Mouse (Mus musculus) forebrain, embryonic 15.5 days (tissue): ENCODE measurements at regions not wholly inside any gene's neighbourhood (a gene's known extent, or its start where the extent isn't known, plus 50 kb on each side); places are given as distances from the start of the nearest gene placed in this dataset.
"Not testable (repeated sequence)": the region's sequence is repeated elsewhere in the genome, so short reads cannot be mapped to it uniquely, and the experiment has no call there.

Experiments
- ATAC-seq: fragments of 200-750 bp; cut with Nextera tagmentation; replicated peaks from 2 replicates; pipeline ENCODE4 v1.8.0; 2017; ENCODE audit warnings: mild to moderate bottlenecking, moderate TSS enrichment, moderate library complexity
- H3K27ac ChIP-seq: fragments of 300-500 bp; sonication (generic); replicated peaks from 2 replicates; pipeline ENCODE4 v1.5.1; 2015; ENCODE audit warnings: mild to moderate bottlenecking, inconsistent platforms
- H3K27me3 ChIP-seq: fragments of 300-500 bp; sonication (generic); 2 replicates; pipeline ENCODE4 v1.6.1; 2015; ENCODE audit warnings: inconsistent platforms
- H3K36me3 ChIP-seq: fragments of 300-500 bp; sonication (generic); 2 replicates; pipeline ENCODE4 v1.6.1; 2015; ENCODE audit warnings: mild to moderate bottlenecking, inconsistent platforms
- H3K4me1 ChIP-seq: fragments of 300-500 bp; sonication (generic); 2 replicates; pipeline ENCODE4 v1.6.1; 2015; ENCODE audit warnings: inconsistent platforms
- H3K4me2 ChIP-seq: fragments of 300-500 bp; sonication (generic); replicated peaks from 2 replicates; pipeline ENCODE4 v1.6.1; 2015; ENCODE audit warnings: mild to moderate bottlenecking, inconsistent platforms
- H3K4me3 ChIP-seq: fragments of 300-500 bp; sonication (generic); 2 replicates; pipeline ENCODE4 v1.5.1; 2015; ENCODE audit warnings: mild to moderate bottlenecking, inconsistent platforms
- H3K9ac ChIP-seq: fragments of 300-500 bp; sonication (generic); replicated peaks from 2 replicates; pipeline ENCODE4 v1.6.1; 2015; ENCODE audit warnings: mild to moderate bottlenecking, inconsistent platforms
- H3K9me3 ChIP-seq: fragments of 300-500 bp; sonication (generic); 2 replicates; pipeline ENCODE4 v1.6.1; 2016; ENCODE audit warnings: inconsistent platforms
- WGBS: fragments of 180-500 bp; shearing (Covaris S2); methylation state at CpG from one replicate; pipeline ENCODE4 v1.1.7; 2015; ENCODE audit warnings: mixed read lengths; 5-methylcytosine and 5-hydroxymethylcytosine counted together

DNA sequence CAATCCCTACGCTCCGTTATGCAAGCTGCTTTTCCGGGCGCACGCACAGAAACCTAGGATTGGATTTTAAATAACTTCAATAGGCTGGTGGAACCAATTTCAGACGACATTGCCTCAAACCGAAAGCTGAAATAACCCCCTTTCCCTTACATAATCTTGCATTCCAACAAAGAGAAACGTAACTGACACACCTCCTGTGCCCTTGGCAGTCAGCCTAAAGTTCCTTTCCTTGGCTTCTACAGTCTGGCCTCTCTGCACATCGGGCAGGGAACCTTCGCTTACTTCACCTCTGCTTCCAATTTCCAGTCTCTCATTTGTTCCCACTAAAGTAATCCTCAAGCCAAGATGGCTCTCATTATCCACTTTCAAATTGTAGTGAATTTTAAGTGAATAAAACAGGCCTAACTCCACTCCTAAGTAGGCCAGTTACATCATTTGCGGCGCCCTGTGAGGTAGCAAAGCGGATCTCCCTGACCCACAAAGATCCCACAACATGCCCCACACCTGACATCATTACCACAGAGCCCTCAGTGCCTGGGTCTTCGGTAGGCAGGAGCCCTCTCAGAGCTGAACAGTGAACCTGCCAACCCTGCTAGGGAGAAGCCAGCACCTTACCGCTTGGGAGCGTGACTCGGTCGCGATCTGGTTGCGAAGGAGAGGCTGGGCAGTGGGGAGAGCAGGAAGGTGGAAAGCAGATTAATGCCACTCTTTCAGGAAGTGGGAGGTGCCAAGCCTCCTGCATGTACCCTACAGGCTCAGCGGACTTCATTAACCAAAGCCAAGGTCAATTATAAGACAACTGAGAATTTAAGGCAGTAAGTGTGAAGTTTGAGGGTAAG lies 279.0 kb upstream of the Arglu1 start:
- Histone ChIP-seq H3K27ac (no peak overlapping the region), H3K4me3 (no peak overlapping the region), H3K4me2 (no peak overlapping the region), H3K4me1 (no peaks in the 10 kb centered on the region), H3K27me3 (no peaks in the 10 kb centered on the region), H3K9ac (no peak overlapping the region), H3K36me3 (no peaks in the 10 kb centered on the region), H3K9me3 (no peaks in the 10 kb centered on the region)
- WGBS = 75% methylated on average over 21 of the region's 21 CpGs
- no peak for ATAC-seq

DNA sequence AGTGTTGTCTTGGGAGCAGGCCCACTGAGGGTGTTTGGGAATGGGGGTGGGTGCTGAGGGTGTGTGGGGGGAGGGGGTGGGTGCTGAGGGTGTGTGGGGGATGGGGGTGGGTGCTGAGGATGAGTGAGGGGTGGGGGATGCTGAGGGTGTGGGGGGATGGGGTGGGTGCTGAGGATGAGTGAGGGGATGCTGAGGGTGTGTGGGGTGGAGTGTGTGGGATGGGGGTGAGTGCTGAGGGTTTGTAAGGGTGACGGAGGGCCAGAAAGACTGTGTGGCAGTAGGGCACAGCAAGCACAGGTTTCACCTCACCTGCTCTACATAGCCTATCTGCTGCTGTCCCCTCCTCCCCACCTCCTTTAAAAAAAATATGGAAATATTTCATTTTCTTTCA lies 276.3 kb upstream of the Arglu1 start:
- no peaks in the 10 kb centered on the region for H3K36me3 ChIP-seq
- H3K27me3 ChIP-seq = no peaks in the 10 kb centered on the region
- H3K4me2 ChIP-seq = no peak overlapping the region
- 73% methylated on average over 1 of the region's 1 CpGs for WGBS
- H3K4me1 ChIP-seq = no peaks in the 10 kb centered on the region
- H3K9ac ChIP-seq = no peak overlapping the region
- no peak for ATAC-seq
- H3K4me3 ChIP-seq = no peak overlapping the region
- no peak overlapping the region for H3K27ac ChIP-seq
- no peaks in the 10 kb centered on the region for H3K9me3 ChIP-seq

DNA sequence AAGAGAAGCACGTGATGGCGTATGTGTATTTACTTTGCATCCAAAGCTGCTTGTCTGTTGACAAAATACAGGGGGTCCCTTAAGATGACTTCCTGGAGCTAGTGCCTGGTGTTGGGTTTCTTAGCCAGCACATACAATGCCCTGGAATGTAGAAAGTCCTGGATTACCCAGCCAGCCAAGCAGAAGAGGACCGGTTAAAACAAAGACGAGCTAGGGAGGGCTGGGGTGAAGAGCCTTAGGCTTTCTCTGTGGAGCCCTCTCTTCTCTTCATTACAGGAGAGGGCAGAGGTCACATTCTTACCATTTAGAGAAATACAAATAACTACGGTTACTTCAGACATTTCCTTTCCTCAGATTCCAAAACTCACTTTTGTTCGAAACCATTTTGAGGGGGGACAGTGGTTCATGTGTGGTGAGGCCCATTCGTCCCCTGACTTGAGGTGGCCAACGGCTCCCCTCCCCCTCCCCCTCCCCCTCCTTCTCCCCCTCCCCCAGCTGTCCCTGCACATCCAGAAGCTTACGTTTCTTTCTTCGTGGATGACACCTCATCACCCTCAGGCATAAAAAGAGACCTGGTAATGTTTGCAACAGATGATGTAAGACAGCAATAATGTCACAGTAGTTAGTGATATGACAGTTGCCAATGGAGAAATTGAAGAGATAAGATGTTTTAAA lies 275.8 kb upstream of the Arglu1 start:
- no peaks in the 10 kb centered on the region for H3K27me3 ChIP-seq
- no peaks in the 10 kb centered on the region for H3K4me1 ChIP-seq
- peak; percentile 46; the same call in 1 of the 2 replicates for ATAC-seq
- H3K9ac ChIP-seq = no peak overlapping the region
- H3K9me3 ChIP-seq = no peaks in the 10 kb centered on the region
- H3K36me3 ChIP-seq = no peaks in the 10 kb centered on the region
- WGBS = 13% methylated on average over 10 of the region's 10 CpGs
- H3K4me2 ChIP-seq = no peak overlapping the region
- H3K27ac ChIP-seq = no peak overlapping the region
- no peak overlapping the region for H3K4me3 ChIP-seq

DNA sequence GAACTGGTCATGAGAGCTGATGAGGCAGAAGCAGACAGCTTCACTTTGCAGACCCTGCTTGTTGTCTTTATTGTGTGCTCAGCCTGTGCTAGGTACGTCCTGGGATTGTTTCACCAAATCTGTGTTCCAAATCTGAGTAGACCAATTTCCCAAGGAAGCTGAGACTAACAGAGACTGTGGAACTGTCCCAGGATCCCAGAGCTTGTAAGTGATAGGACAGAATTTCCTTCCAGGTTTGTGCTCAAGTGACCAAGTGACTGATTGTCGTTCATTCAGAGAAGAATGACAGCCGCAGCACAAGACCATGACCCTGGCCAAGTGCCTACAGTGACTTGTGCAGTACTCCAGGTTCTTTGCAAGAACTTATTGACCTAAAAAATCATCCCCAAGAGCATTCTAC lies 269.9 kb upstream of the Arglu1 start:
- WGBS = 92% methylated on average over 3 of the region's 3 CpGs

DNA sequence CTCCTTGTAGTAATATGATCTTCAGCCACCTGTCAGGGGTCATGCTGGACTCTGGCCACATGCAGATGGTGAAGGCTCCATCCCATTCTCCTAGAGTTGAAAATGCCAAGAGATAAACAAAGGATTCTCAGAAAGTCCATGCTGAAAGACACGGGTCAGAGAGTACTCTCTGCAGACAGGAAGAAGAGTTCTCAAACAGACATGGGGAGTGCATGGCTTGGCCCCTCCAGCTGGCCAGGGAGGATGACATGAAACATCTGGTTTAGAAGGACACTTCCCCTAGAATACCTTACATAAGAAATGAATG lies 269.4 kb upstream of the Arglu1 start:
- 83% methylated on average over 1 of the region's 1 CpGs for WGBS
- H3K9ac ChIP-seq = no peak overlapping the region
- H3K4me1 ChIP-seq = no peaks in the 10 kb centered on the region
- ATAC-seq = no peak
- no peaks in the 10 kb centered on the region for H3K9me3 ChIP-seq
- H3K27ac ChIP-seq = no peak overlapping the region
- H3K4me3 ChIP-seq = no peak overlapping the region
- H3K27me3 ChIP-seq = no peaks in the 10 kb centered on the region
- H3K4me2 ChIP-seq = no peak overlapping the region
- H3K36me3 ChIP-seq = no peaks in the 10 kb centered on the region

More for the DNA sequence above, 269.9 kb upstream of the Arglu1 start:
- H3K4me2 ChIP-seq = no peak overlapping the region
- no peak overlapping the region for H3K4me3 ChIP-seq
- no peaks in the 10 kb centered on the region for H3K27me3 ChIP-seq
- no peak overlapping the region for H3K27ac ChIP-seq
- no peak overlapping the region for H3K9ac ChIP-seq
- H3K36me3 ChIP-seq = no peaks in the 10 kb centered on the region
- no peaks in the 10 kb centered on the region for H3K4me1 ChIP-seq
- H3K9me3 ChIP-seq = no peaks in the 10 kb centered on the region
- no peak for ATAC-seq

DNA sequence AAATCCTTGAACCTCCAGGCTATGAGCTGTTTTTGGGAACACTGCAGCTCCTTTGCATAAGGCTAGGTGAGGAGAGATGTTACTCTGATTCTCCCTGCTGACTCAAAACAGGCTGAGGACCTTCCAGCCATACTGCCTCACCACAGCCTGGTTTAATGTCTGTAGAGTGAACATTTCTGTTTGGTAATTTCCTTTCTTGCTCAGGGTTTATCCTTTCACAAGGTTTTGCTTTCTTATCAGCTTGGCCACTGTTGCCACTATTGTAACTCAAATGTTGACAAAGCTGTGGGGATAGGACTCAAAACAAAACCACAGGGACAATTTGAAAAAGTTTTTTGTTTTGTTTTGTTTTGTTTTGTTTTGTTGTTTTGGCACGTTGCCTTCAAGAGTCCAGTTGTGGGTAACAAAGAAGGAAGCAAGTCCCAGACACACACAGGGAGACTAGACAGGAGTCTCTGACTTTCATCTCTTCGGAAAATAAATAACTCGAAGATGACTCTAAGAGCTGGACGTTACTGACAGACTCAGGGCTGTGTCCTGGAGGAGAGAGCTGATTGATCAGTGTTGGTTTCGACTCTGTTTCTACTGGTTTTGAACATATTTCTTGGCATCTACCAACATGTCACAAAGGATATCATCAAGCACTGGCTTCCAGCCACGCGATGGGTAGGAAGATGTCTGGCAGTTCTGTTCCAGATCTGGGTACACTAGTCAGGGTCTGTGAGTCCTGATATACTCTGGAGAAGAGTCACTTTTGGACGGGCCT lies 268.9 kb upstream of the Arglu1 start:
- H3K4me1 ChIP-seq = no peaks in the 10 kb centered on the region
- no peak overlapping the region for H3K27ac ChIP-seq
- H3K9ac ChIP-seq = no peak overlapping the region
- 86% methylated on average over 8 of the region's 8 CpGs for WGBS
- H3K9me3 ChIP-seq = no peaks in the 10 kb centered on the region
- no peak overlapping the region for H3K4me3 ChIP-seq
- no peaks in the 10 kb centered on the region for H3K36me3 ChIP-seq
- no peaks in the 10 kb centered on the region for H3K27me3 ChIP-seq
- H3K4me2 ChIP-seq = no peak overlapping the region
- ATAC-seq = no peak

DNA sequence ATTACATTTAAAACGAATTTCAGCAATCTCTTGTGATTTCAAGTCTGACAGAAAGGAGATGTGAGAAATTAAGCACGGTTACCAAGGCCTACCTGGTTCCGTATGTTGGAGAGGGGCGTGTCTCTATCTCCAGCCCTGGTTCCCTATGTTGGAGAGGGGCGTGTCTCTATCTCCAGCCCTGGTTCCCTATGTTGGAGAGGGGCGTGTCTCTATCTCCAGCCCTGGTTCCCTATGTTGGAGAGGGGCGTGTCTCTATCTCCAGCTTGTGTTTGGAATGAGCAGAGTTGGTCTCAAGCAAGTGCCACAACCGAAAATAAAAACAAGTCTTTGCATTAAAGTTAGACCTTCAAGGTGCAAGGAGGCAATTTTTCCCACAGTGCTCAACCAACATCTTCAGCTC lies 267.8 kb upstream of the Arglu1 start:
- not testable (repeated sequence) for H3K9me3 ChIP-seq, H3K4me2 ChIP-seq, H3K27ac ChIP-seq, H3K9ac ChIP-seq, H3K27me3 ChIP-seq, H3K36me3 ChIP-seq, H3K4me3 ChIP-seq, ATAC-seq, H3K4me1 ChIP-seq
- WGBS = 83% methylated on average over 8 of the region's 8 CpGs

DNA sequence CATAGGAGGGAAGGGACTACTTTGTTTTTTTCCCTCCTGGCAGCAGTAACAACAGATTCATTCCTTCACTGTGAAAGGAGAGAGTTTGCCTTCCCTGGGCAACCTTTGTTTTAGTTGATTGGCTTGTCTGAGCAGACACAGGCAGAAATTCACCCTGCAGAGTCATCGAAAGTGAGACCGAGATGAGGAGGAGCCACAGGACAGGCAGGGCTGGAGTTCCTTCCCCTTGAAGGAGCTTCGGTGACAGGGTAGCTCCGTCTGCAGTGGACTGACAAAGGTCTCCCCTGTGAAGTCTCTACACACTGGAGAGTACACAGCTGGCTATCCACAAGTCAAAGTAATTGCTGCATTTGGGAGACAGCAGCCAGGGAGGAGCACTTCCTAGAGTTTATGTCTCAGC lies 261.9 kb upstream of the Arglu1 start:
- Histone ChIP-seq H3K4me3 (no peak overlapping the region), H3K4me1 (peaks cover 5% of the 10 kb centered on the region), H3K27me3 (no peaks in the 10 kb centered on the region), H3K9me3 (no peaks in the 10 kb centered on the region), H3K4me2 (no peak overlapping the region), H3K27ac (no peak overlapping the region), H3K9ac (no peak overlapping the region), H3K36me3 (no peaks in the 10 kb centered on the region)
- WGBS = 7% methylated on average over 4 of the region's 4 CpGs
- ATAC-seq = no peak

DNA sequence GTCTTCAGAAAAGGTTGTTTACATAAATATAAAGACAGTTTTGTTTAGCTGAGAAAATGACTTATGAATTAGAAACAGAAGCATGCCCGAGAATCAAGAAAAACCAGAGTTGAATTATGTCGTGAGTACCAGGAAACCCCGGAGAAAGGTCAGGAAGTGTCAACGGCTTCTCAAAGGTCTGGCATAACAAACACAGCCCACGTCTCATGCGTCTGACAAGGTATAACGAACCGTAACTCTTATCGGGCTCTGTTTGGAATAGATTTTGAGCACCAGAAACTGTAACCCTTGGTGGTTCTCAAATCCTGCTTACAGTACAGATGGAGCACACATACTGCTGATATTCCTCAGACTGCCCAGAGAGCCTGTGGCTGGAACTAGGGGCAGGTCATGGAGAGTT lies 260.9 kb upstream of the Arglu1 start:
- Histone ChIP-seq H3K4me2 (no peak overlapping the region), H3K36me3 (no peaks in the 10 kb centered on the region), H3K4me1 (peaks cover 5% of the 10 kb centered on the region), H3K27ac (no peak overlapping the region), H3K9ac (no peak overlapping the region), H3K4me3 (no peak overlapping the region), H3K9me3 (no peaks in the 10 kb centered on the region), H3K27me3 (no peaks in the 10 kb centered on the region)
- no peak for ATAC-seq
- 55% methylated on average over 9 of the region's 9 CpGs for WGBS

DNA sequence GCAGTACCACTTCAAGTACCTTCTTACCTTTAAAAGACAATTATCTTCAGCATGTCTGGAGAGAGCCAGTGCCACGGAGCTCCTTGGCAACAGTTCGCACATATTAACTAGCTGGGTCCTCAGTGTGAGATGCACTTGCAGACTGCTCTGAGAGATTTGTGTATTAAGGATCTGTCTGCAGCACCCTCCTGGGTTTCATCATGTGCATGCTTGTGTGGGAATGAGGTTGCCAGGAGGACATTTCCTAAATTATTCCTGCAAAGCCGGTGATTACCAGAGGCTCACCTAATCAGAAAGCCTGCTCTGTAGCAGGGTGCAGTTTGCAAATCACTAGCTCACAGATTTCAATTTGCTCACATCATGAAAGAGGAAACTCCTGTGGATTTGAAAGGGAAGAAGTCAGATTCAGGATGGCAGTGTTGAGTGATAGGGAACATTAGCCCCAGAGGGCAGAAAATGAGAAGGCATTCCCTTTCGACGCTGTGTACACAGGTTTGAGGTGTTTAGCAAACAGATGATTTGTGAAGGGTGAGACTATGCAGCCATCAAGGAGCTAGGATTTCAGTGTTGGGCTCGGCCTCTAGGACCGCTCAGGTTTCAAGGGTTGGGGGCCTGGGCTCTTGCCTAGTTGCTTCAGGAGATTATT lies 257.3 kb upstream of the Arglu1 start:
- Histone ChIP-seq H3K9ac (no peak overlapping the region), H3K4me1 (peaks cover 5% of the 10 kb centered on the region), H3K4me2 (no peak overlapping the region), H3K4me3 (no peak overlapping the region), H3K27me3 (no peaks in the 10 kb centered on the region), H3K36me3 (no peaks in the 10 kb centered on the region), H3K27ac (0 out of 2 replicates have a peak overlapping the region, but pooled peaks have one; percentile 11), H3K9me3 (no peaks in the 10 kb centered on the region)
- 42% methylated on average over 7 of the region's 7 CpGs for WGBS
- peak; percentile 58; the same call in 1 of the 2 replicates for ATAC-seq

DNA sequence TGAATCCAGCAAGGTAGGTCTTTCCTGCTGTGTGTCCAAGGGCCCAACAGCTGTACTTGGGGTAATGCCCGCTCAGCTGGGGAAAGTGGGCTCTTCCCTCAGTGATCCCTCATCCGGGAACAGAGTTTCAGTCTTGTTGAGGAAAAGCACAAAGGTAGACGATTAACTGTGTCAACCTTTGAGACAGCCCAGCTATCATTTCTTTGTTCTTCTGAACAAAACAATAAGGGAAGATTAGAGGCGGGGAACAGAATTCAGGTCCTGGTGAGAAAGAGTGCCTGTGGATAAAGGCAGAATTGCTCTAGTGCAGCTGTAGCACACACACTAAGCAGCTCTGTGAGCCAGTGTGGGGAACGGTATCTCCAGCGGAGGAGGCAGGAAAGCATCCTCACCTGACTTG lies 252.7 kb upstream of the Arglu1 start:
- Histone ChIP-seq H3K9ac (no peak overlapping the region), H3K27me3 (no peaks in the 10 kb centered on the region), H3K36me3 (no peaks in the 10 kb centered on the region), H3K9me3 (no peaks in the 10 kb centered on the region), H3K4me2 (no peak overlapping the region), H3K4me3 (no peak overlapping the region), H3K4me1 (peaks cover 11% of the 10 kb centered on the region), H3K27ac (0 out of 2 replicates have a peak overlapping the region, but pooled peaks have one; percentile 11)
- ATAC-seq = no peak
- WGBS = 40% methylated on average over 6 of the region's 6 CpGs

DNA sequence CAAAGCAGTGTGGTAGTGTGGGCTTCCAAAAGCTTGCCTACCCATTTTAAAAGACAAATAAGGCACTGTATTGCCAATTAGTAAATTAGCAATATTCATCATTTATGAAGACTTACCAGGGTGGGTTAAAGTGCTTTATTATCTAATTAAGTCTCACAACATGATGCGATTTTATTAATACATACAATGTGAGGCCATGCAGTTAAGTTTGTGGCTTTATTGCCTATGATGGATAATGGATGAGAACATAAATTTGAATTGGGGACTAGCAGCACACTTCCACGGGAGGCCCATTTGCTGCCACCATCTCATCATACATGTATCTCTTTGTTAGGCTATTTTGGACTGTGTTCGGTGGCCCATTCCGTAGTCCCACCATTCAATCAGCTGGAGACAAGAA lies 250.6 kb upstream of the Arglu1 start:
- WGBS = 44% methylated on average over 4 of the region's 4 CpGs
- no peaks in the 10 kb centered on the region for H3K27me3 ChIP-seq
- no peak overlapping the region for H3K4me2 ChIP-seq
- ATAC-seq = no peak
- H3K9me3 ChIP-seq = no peaks in the 10 kb centered on the region
- H3K27ac ChIP-seq = no peak overlapping the region
- no peak overlapping the region for H3K4me3 ChIP-seq
- H3K4me1 ChIP-seq = peaks cover 6% of the 10 kb centered on the region; the same call in 1 of the 2 replicates
- no peaks in the 10 kb centered on the region for H3K36me3 ChIP-seq
- H3K9ac ChIP-seq = no peak overlapping the region
